Mouse (Mus musculus): ENCODE data around the gene Cers4.

DNA sequence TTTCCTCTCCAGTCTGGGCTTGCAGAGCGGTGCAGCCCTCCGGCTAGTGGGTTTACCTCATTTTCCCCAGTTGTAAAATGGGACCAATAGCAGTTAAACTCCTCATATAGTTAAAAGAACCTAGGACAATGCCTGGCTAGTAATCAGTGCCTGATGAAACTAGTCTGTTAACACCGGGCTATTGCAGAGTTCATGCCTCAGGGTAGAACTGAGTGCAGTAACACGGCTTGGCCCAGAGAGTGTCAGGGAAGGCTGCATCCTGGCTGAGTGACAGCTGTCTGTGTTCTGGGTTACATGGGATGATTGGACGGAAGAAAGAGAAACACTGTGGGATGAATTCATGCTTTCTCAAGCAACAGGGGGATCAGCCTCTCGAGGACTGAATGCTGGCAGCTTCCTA, 3.1 kb downstream of the Cers4 start:
- TF ChIP-seq POLR2A (IDR thresholded peaks at IDR 0.05; ENCODE audit: low read depth, low read length) (no peak), CTCF (IDR thresholded peaks at IDR 0.05; ENCODE audit: borderline replicate concordance, insufficient read depth, low read length) (no peak)

Data from embryonic fibroblast, embryonic 13.5 days (primary cell).